Mouse (Mus musculus) C2C12 (cell line): ENCODE data around the gene Pdxk.

Source experiments
- CEBPB ChIP-seq: IDR thresholded peaks from one replicate; pipeline ENCODE4 v1.6.1; 2011; ENCODE audit warnings: low read depth, mild to moderate bottlenecking, control low read depth, moderate library complexity
- CTCF ChIP-seq: IDR thresholded peaks from one replicate; pipeline ENCODE4 v1.5.1; 2011; ENCODE audit not compliant: control insufficient read depth, insufficient read depth, insufficient read length
- MAX ChIP-seq: IDR thresholded peaks from one replicate; pipeline ENCODE4 v1.6.1; 2011; ENCODE audit warnings: mild to moderate bottlenecking, control low read depth
- MYOD1 ChIP-seq: IDR thresholded peaks from one replicate; pipeline ENCODE4 v1.6.1; 2011; ENCODE audit warnings: low read depth; ENCODE audit not compliant: control insufficient read depth, insufficient read length
- MYOG ChIP-seq: IDR thresholded peaks from one replicate; pipeline ENCODE4 v1.6.1; 2011; ENCODE audit not compliant: control insufficient read depth, insufficient read length; ENCODE audit errors: extremely low read depth

DNA sequence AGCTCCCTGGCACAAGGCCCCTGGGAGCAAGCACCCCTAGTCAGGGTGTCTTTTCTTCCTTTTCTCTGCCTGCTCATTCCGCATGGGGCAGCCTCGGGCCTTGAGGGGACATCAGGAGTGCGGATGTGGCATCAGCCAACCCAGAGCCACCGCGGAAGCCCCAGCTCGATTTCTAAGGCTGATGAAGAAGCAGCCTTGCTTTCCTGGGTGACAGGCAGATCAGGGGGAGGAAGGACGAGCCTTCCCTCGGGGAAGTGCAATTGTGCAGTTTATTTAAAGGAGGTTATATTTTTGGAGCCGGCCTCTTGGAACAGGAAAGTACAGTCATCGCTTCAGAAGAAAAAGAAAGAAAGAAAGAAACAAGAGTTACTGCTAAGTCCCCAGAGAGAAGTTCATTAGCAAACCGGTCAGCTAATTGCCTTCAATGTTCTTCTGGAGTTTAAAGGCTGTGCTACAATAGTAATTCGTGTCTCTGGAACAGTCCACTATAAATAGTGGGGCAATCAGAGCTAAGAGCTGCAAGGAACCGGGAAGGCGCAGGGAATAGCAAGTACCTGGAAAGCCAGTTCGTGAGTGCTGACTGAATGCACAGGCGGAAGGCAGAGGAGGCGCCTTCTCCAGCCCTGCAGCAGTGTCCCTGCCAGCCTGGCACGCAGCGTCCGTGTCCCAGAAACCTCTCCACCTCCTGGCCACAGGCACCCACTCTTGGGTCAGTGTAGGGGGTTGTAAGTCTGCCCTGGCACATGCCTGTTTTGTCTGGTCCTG, 76.4 kb downstream of the Pdxk start:
- TF ChIP-seq CTCF = no peak
- no peak for TF ChIP-seq MYOG
- no peak for TF ChIP-seq MAX
- TF ChIP-seq MYOD1 = no peak
- no peak for TF ChIP-seq CEBPB
